Mouse (Mus musculus) limb, embryonic 14.5 days (tissue): ENCODE measurements around the gene Agps. TPM values are rescaled to one million over a fixed set of nuclear protein-coding genes. Genes with fewer than 3 reads are reported as not detected.
"Not testable (repeated sequence)": the region's sequence is repeated elsewhere in the genome, so short reads cannot be mapped to it uniquely, and the experiment has no call there.

ENCODE experiments used
- ATAC-seq: fragments of 200-750 bp; cut with Nextera tagmentation; 2 replicates; pipeline ENCODE4 v1.8.0; 2017; ENCODE audit warnings: low read depth, moderate number of reproducible peaks, moderate TSS enrichment; ENCODE audit not compliant: low FRiP score
- DNase-seq: peaks from one replicate; pipeline ENCODE4 v3.0.0-alpha.2; 2015; ENCODE audit warnings: low spot score
- H3K27ac ChIP-seq: fragments of 300-500 bp; sonication (generic); replicated peaks from 2 replicates; pipeline ENCODE4 v1.5.1; 2014; ENCODE audit warnings: low read depth, mild to moderate bottlenecking, low read length, moderate library complexity, mixed read lengths
- H3K27me3 ChIP-seq: fragments of 300-500 bp; sonication (generic); 2 replicates; pipeline ENCODE4 v1.6.1; 2014; ENCODE audit warnings: low read length, mixed read lengths; ENCODE audit not compliant: control insufficient read depth, insufficient read depth
- H3K36me3 ChIP-seq: fragments of 300-500 bp; sonication (generic); 2 replicates; pipeline ENCODE4 v1.6.1; 2014; ENCODE audit warnings: mild to moderate bottlenecking, low read length, moderate library complexity, mixed read lengths; ENCODE audit not compliant: control insufficient read depth, insufficient read depth
- H3K4me1 ChIP-seq: fragments of 300-500 bp; sonication (generic); 2 replicates; pipeline ENCODE4 v1.6.1; 2014; ENCODE audit warnings: antibody characterized with exemption, low read length, mixed read lengths; ENCODE audit not compliant: control insufficient read depth, insufficient read depth
- H3K4me2 ChIP-seq: fragments of 300-500 bp; sonication (generic); replicated peaks from 2 replicates; pipeline ENCODE4 v1.6.1; 2014; ENCODE audit warnings: low read depth, mild to moderate bottlenecking, low read length, moderate library complexity; ENCODE audit not compliant: severe bottlenecking
- H3K4me3 ChIP-seq: fragments of 300-500 bp; sonication (generic); replicated peaks from 2 replicates; pipeline ENCODE4 v1.5.1; 2014; ENCODE audit warnings: low read length
- H3K9ac ChIP-seq: fragments of 300-500 bp; sonication (generic); 2 replicates; pipeline ENCODE4 v1.6.1; 2014; ENCODE audit warnings: mild to moderate bottlenecking, low read depth, low read length, moderate library complexity; ENCODE audit not compliant: severe bottlenecking
- H3K9me3 ChIP-seq: fragments of 300-500 bp; sonication (generic); 2 replicates; pipeline ENCODE4 v1.6.1; 2016; ENCODE audit warnings: low read length; ENCODE audit not compliant: control insufficient read depth
- POLR2A ChIP-seq: fragments of 200-500 bp; IDR thresholded peaks from 2 replicates; pipeline ENCODE4 v1.8.0; 2012; ENCODE audit warnings: inconsistent platforms, mild to moderate bottlenecking, moderate library complexity, borderline replicate concordance; ENCODE audit not compliant: insufficient read depth, insufficient read length; ENCODE audit errors: extremely low read depth
- WGBS: fragments of 180-500 bp; shearing (Covaris S2); extraction: QIAGEN DNeasy Blood & Tissue Kit; methylation state at CpG from one replicate; pipeline ENCODE4 v1.1.7; 2014; 5-methylcytosine and 5-hydroxymethylcytosine counted together
- polyA plus RNA-seq, 2 experiments: library from polyadenylated mRNA; depleted of rRNA in 1 of 2; stranded (reverse) in 1 of 2; unstranded in 1 of 2; fragments of >200 nt; fragmentation: Nextera tagmentation in 1 of 2; extraction: Ambion mirVana in 1 of 2; gene quantifications; 2 replicates each; pipeline versions ENCODE4 v1.2.1 to v1.2.3; 2012 to 2014

Agps gene
- polyA plus RNA-seq, 2 experiments, result 17.0 to 27.5 TPM

DNA sequence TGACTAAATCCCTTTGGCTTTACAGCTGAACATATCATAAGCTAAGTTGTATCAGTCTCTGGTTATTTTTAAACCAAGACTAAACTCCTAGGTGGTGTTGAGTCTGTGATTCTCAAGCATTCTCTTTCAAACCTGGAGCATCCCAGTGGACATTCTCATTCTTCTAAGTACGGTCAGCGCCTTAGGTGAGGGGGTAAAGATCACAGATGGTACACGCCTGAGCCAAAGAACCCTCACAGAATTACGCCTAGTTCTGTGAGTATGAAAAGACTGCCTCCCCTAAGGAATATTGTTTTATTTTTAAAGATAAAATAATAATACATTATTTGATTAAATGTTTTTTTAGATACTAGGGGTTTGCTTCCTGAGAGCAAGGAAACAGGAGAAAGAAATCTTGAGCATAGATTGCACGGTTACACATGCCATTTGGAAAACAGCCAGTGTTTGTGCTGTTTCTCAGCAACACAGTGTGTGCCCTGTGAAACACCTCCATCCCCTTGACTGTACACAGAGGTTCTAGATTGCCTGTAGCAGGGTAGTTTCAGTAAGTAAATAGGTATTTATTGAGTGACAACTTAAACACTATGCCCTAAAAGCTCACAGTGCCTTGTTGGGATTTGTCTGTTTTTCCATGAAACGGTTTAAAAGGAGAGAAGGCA lies 97.9 kb downstream of the Agps start:
- Histone ChIP-seq H3K27me3 (no peaks in the 10 kb centered on the region), H3K36me3 (peaks cover 14% of the 10 kb centered on the region), H3K9ac (no peak overlapping the region), H3K27ac (no peak overlapping the region), H3K4me3 (no peak overlapping the region), H3K4me2 (no peak overlapping the region), H3K9me3 (no peaks in the 10 kb centered on the region), H3K4me1 (peaks cover 7% of the 10 kb centered on the region; the same call in 1 of the 2 replicates)
- 84% methylated on average over 6 of the region's 6 CpGs for WGBS
- DNase-seq (no peak), ATAC-seq (no peak)
- TF ChIP-seq POLR2A, result no peak

DNA sequence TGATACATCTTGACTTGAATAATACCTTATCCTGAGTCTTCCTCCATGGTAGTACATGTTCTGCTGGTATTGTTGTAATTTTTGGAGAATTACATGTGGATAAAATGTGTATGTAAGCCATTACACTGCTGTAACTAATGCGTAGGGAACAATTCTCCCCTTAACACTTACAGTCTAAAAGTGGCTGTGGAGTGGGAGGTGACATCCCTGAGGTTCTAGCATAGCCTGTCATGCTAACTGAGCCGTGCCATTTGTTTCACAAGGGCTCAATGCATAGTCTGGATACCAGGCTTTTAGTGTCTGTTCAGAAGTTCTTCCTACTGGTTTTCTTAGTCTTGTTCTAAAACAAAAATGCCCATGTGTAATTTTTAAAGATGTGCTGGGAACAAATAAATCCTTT lies 99.0 kb downstream of the Agps start:
- Histone ChIP-seq H3K4me2 (no peak overlapping the region), H3K9ac (no peak overlapping the region), H3K4me3 (no peak overlapping the region), H3K27ac (no peak overlapping the region), H3K4me1 (peaks cover 7% of the 10 kb centered on the region; the same call in 1 of the 2 replicates), H3K9me3 (no peaks in the 10 kb centered on the region), H3K36me3 (peaks cover 13% of the 10 kb centered on the region), H3K27me3 (no peaks in the 10 kb centered on the region)
- DNase-seq (no peak), ATAC-seq (no peak)
- WGBS, result 83% methylated on average over 2 of the region's 2 CpGs
- TF ChIP-seq POLR2A, result no peak

- ATAC-seq, result no peak
Measured at GRCm38 (mm10) chr2:75933541-75933940, 101.6 kb downstream of the Agps start.

GRCm38 (mm10) chr2:75936685-75937084 lies 104.7 kb downstream of the Agps start:
- not testable (repeated sequence) for H3K4me3 ChIP-seq, H3K9me3 ChIP-seq, DNase-seq, H3K36me3 ChIP-seq, H3K4me1 ChIP-seq, H3K4me2 ChIP-seq, ATAC-seq, H3K9ac ChIP-seq, H3K27me3 ChIP-seq, H3K27ac ChIP-seq
- 86% methylated on average over 2 of the region's 2 CpGs for WGBS

More at GRCm38 (mm10) chr2:75933541-75933940, 101.6 kb downstream of the Agps start:
- no peak overlapping the region for H3K4me3 ChIP-seq
- H3K27ac ChIP-seq, result peak overlapping the region; percentile 61
- 27% methylated on average over 7 of the region's 7 CpGs for WGBS
- peak; percentile 21 for DNase-seq
- 0 out of 2 replicates have a peak, but pooled peaks cover 2% of the 10 kb centered on the region for H3K36me3 ChIP-seq
- no peaks in the 10 kb centered on the region for H3K9me3 ChIP-seq
- H3K4me1 ChIP-seq, result peaks cover 7% of the 10 kb centered on the region; the same call in 1 of the 2 replicates
- no peak overlapping the region for H3K4me2 ChIP-seq
- H3K27me3 ChIP-seq, result no peaks in the 10 kb centered on the region
- no peak overlapping the region for H3K9ac ChIP-seq
- TF ChIP-seq POLR2A, result no peak

GRCm38 (mm10) chr2:75937520-75938116 lies 105.6 kb downstream of the Agps start:
- ATAC-seq, H3K9me3 ChIP-seq, H3K27me3 ChIP-seq, H3K36me3 ChIP-seq, DNase-seq: not testable (repeated sequence)
- Histone ChIP-seq H3K4me2 (peak overlapping the region; percentile 48), H3K4me3 (peak overlapping the region; percentile 47), H3K27ac (peak overlapping the region; percentile 92; the same call in 1 of the 2 replicates), H3K4me1 (peaks cover 11% of the 10 kb centered on the region), H3K9ac (peak overlapping the region; percentile 67; the same call in 1 of the 2 replicates)
- 73% methylated on average over 15 of the region's 17 CpGs for WGBS
